Mouse (Mus musculus) heart, postnatal 25 days (tissue): ENCODE results near the gene Asah2. TPM values are rescaled to one million over a fixed set of nuclear protein-coding genes. Genes with fewer than 3 reads are reported as not detected.

Experiments used
- DNase-seq: peaks from one replicate; pipeline ENCODE4 v3.0.0; 2022; ENCODE audit warnings: low spot score
- intact Hi-C: fragments of 180-260 bp; cut with DNase I; formaldehyde crosslinking; loops from one replicate; pipeline ENCODE4 v1.15.1; 2025
- total RNA-seq, 2 experiments: library from RNA; stranded (reverse); gene quantifications; 2 replicates each; pipeline ENCODE4 v1.2.3; 2021

Asah2 gene
- total RNA-seq, 2 experiments from 2014 or later: 11.3 to 12.3 TPM

DNA sequence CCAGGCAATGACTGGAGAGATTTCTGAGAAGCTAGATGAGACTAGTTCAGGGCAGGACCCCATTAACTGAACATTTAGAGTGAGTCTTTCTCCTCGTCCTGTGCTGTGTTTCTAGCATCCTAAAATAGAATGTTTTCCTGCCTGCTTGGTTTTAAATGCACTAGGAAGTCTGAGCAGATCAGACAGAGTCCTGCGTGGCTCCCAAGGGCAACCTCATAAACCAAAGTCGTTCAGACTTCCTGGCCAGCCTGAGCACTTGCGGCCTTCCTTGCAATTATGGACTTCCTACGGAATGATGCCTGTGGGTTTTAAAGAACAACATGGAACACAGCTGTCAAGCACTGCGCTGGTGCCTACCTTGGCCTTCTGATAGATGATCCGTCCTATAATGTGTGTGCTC is 89.4 kb downstream of the Asah2 start:
- DNase-seq: no peak
- intact Hi-C loops: no loop called here

DNA sequence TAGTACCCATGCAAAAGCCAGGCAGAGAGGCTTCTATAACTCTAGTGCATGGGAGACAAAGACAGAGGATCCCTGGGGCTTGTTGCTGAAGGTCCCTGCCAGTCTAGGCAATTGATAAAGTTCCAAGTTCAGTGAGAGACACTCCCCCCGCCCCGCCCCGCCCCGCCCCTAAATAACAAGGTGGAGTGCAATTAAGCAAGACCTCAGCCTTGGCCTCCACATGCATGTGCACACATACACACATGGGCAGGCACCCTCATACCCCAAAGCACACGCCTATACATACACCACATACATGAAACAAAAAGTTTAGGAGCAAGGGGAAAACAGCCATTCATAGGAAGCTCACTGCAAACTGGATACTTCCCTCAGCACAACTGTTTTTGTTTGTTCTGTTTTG is 90.0 kb downstream of the Asah2 start:
- no peak for DNase-seq
- intact Hi-C loops: no loop called here

DNA sequence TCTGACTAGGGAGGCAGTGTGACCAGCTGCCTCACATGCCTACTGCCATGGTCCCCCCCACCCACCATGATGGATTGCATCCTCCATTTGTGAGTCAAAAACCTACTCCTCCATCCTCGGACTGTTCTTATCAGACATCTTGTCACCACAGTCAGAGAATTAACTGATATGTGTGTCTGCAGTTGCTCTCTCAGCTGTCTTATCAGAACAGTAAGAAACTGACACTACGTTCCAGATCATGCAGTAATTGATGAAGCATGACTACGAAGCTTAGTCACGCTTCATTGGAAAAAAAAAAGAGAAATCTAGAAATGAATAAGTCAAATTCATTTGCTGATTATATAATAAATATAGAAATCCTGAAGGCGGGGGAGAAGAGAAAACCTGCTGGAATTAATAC is 105.4 kb downstream of the Asah2 start:
- DNase-seq: no peak
- intact Hi-C loops: no loop called here

GRCm38 (mm10) chr19:31996916-31997315 is 111.1 kb downstream of the Asah2 start:
- intact Hi-C loops: no loop called here
- DNase-seq: no peak

GRCm38 (mm10) chr19:31991057-31991456 is 117.0 kb downstream of the Asah2 start:
- intact Hi-C loops: no loop called here

DNA sequence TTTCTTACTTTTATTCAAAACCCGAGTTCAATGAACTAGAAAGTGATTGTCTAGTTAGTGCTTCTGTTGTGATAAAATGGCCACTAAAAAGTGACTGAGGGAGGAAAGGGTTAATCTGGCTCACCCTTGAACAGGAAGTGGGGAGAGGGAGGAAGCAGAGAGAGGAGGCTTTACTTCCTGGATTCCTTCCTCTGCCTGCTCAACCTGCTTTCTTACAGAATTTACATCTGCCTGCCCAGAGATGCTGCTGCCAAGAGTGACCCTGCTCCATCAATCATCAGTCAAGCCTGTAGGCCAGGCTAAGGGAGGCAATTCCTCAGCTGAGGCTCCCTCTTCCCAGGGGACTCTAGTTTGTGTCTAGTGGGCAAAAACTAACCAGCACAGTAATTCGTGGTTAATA is 132.1 kb downstream of the Asah2 start:
- DNase-seq: no peak
- intact Hi-C loops: loop anchor here (10.0 kb wide), 1 partner anchor 279 kb away; no protein-coding TSS in a partner anchor

More at GRCm38 (mm10) chr19:31991057-31991456, 117.0 kb downstream of the Asah2 start:
- no peak for DNase-seq

DNA sequence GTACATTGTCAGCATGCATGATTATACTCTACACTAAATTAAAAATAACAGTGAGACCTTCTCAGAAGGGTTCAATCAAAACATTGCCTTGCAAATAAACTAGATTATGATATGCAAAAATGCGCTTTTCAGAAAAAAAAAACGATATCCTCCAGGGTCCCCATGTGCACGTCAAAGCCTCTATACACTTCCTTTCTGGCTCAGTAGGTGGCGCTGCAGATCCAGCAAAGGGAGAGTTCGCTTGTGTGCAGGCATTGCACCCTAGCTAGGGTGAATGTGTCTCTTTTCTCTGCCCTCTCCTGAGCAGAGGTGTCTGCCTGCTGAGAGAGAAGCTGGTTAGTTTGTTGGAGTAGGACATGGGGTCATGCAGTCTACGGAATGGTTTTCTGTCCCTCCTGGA is 136.0 kb downstream of the Asah2 start:
- peak; percentile 31 for DNase-seq
- intact Hi-C loops: loop anchor here (5.0 to 10.0 kb wide), 5 partner anchors 55 to 720 kb away; partner anchors contain the start of genes Asah2 and Minpp1

DNA sequence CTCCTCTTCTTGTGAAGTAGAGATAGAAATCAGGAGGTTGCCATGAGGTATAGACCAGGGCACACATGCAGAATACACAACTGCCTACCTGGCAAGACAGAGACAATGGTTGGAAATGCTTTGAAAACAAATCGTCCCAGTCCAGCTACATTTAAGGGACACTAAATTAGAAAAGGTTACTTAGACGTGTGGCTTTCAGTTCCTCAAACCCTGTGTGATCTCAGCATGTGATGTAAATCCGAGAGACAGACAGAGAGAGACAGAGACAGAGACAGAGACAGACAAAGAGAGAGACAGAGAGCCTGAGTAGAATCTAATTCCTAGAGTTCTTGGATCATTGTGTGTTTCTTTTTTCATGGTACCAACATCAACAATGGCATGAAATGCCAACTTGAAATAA is 136.6 kb downstream of the Asah2 start:
- no peak for DNase-seq
- intact Hi-C loops: loop anchor here (5.0 to 10.0 kb wide), 5 partner anchors 56 to 721 kb away; partner anchors contain the start of genes Asah2 and Minpp1

DNA sequence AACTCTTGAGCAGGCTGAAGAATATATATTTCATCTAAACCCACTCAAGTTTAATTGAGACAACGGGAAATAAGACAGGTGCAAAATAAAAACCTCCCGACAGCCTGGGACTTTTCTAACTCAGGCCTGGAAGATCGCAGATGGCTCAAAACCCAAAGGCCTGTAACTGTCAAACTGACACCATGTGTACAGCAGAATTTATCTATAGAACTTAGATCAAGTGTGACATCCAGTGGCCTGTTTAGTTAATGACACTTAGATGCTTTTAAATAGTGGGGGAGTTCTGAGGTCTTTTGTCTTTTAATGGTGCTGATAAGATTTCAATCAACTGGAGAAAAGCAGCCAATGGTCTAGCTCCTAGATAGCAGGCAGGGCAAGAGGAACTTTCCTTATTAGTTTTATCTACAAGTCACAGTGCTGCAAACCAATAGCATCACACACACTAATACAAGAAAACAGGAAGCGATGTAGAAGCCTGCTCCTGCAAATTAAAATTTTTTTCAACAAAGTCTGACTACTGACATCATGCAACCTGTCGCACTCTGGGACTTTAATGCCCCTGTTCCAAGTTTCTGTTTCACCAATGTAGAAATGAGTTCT is 140.0 kb downstream of the Asah2 start:
- DNase-seq: no peak
- intact Hi-C loops: loop anchor here (10.0 kb wide), 1 partner anchor 203 kb away; the partner anchor contains the start of gene Prkg1

DNA sequence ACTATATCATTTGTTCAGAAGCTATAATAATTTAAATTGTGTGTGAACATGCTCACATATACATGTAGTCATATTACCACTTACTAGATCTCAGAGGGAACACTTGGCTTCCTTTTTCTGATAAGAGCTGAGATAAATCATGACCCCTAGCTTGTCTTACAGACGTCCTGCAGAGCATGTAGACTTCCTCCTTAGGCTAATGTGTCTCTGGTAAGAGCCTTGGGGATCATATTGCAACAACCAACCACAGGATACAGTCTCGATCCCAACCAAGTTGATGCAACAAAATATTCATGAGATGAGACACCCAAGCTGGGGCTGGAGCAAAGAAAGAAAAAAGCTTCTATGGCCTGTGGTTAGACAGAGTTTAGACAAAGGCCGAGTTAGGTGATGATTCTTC is 144.9 kb downstream of the Asah2 start:
- intact Hi-C loops: loop anchor here (10.0 kb wide), 1 partner anchor 198 kb away; the partner anchor contains the start of gene Prkg1
- no peak for DNase-seq

- DNase-seq: no peak
- intact Hi-C loops: loop anchor here (10.0 kb wide), 1 partner anchor 196 kb away; the partner anchor contains the start of gene Prkg1
Measured at GRCm38 (mm10) chr19:31960434-31960833, 147.6 kb downstream of the Asah2 start.

DNA sequence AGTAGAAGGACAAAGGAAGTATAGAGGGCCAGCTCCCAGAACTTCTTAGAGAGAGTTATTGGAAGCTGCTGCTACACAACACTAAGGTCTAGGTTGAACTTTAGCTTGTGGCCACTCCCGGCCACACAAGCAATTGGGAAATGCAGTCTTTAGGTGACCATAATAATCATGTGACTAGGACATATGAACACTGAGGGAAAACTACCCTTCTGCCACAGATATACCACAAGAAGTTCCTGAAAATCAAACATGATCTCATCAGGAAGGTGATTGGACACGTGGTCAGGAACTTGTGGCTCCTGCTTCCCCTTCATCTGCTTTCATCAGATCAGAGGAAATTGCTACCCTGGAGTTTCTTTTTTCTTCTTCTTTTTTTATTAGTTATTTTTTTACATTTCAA is 151.7 kb downstream of the Asah2 start:
- intact Hi-C loops: no loop called here
- no peak for DNase-seq

DNA sequence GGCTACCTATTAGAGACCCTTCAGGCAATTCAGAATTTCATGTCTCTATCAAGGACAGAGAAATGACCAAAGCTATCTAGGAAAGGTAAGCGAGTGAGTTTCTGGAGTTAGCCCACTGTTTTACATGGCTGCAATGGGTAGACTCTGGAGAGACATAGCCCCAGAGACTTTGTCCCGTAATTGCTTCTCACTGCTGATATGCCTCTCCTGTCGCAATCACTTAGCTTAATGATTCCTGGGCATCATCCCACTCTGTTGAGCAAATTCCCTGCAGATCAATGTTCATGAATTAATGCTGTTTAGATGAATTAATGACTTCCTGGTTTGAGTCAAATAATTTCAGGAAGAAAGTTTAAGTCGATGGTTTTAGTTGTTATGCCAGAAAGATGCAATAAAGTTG is 153.3 kb downstream of the Asah2 start:
- no peak for DNase-seq

DNA sequence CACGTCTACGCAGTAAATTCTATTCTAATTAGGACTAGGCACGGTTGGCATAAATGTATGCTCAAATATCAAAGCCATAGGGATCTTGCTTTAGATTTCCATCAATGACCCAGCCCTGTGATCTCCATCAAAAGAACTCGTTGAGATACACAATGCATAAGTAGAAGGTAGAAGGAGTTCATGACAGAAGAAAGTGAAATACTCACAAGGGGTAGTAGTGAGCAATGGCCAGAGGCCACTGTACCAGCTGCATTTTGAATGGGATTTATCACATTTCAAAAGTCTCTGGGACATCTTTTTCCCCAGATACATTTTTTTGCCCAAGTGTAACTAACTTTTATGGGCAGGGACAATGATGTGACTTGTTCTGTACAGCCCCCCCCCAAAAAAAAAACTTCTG is 153.7 kb downstream of the Asah2 start:
- intact Hi-C loops: no loop called here
- DNase-seq: no peak

More for the DNA sequence above, 153.3 kb downstream of the Asah2 start:
- intact Hi-C loops: no loop called here

DNA sequence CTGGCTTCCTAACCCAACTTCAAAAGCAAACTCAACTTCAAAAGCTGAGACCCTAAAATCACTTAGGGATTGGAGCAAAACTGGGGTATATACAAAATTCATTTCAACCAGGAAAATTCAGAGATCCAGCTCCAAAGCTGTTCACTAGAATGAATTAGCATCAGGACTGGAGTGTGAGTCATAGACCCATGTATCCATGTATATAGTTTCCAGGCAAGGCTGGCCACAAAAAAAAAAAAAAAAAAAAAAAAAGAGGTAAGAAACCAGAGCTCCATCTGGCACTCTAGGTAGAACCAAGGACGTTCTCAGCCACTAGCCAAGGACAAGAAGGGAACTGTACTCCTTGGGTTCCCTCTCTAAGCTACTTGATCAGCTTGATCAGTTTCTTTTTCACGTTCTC is 154.2 kb downstream of the Asah2 start:
- no peak for DNase-seq
- intact Hi-C loops: no loop called here

DNA sequence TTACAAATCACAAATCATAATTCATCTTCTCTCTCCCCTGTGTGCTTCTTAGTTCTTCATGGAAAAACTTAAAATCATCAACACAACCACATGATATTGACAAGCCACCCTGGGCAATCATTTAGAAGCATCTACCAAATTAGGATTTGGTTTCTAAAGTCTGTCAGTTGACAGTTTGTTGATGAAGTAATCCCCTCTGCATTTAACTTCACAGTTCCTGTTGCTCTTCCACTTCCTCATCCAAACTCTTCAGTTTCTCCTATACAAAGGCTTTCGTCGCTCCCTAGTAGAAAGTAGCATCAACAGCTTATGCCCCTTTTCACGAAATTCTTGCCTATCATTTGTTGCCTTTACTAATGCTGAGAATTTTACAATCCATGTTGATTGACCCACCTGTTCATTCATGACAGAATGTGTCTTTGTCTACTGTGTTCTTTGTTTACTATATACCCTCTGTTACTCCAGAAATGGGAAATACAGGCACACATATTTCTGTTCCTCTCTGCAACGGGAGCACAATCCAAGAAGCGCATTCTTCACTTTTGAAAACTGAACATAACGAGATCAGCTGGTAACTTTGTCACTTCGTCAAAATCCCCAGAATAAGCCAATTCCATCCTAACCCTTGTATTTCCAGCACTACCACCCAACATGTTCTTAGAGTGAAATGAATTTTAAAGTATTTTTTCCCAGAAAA is 157.1 kb downstream of the Asah2 start:
- intact Hi-C loops: no loop called here
- DNase-seq: no peak

Other genes with a start within 250 kb of the Asah2 start
- gene A1cf, start 239.4 kb downstream of the Asah2 start, total RNA-seq: not detected